Mouse (Mus musculus): Measurements from ENCODE around the gene Tstd3.

- TF ChIP-seq CTCF (IDR thresholded peaks at IDR 0.05; ENCODE audit: borderline replicate concordance, control insufficient read depth, extremely low read depth, insufficient read depth, low read length, poor library complexity), result no peak
- TF ChIP-seq POLR2A (IDR thresholded peaks at IDR 0.05; ENCODE audit: control insufficient read depth, extremely low read depth, insufficient read depth, low read length, poor library complexity), result no peak
These were observed 14.1 kb upstream of the Tstd3 start for GRCm38 (mm10) chr4:21780816-21781726.

All from thymus, adult 2 months (tissue).